Mouse (Mus musculus) embryo, embryonic 11.5 days (tissue): ENCODE data around the gene Cyth3.
A peak's percentile ranks its signal among the peaks of the same experiment; 100 is the strongest.

Experiments used
- DNase-seq: peaks from one replicate; pipeline ENCODE4 v3.0.0-alpha.2; 2012; ENCODE audit warnings: low read depth, low spot score

The Cyth3 gene

DNA sequence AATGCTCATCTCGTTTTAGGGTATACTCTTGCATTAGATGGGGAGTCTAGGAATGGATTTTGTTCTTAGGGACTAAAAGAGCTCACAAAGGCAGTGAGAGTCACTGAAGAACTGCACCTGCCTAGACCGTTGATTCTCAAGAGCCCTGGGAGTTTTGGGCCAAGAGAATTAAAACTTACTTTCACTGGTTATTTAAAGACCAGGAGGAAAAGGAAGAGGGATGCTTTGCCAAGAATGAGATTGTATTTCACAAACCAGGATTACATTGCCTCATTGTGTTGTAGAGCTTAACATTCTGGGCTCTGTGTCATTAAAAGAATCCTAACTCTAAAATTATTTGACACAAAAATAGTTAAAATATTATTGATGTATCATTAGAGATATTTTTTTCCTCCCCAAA is 43.3 kb downstream of the Cyth3 start:
- DNase-seq: no peak

DNA sequence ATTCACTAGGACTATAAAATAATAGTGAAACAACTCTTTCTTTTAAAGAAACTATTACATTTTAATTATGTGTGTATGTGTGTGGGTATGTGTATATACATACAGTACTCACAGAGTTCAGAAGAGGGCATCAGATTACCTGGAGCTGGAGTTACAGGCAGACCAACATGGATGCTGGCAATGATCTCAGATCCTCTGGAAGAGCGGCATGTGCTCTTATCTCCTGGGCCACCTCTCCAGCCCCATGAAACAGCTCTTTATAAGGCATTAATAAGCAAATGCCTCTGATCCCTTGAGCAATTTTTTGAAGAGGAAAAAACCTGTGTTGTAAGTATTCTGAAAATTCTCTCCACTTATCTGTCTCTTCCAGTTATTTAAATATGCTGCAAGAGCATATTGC is 43.8 kb downstream of the Cyth3 start:
- no peak for DNase-seq

DNA sequence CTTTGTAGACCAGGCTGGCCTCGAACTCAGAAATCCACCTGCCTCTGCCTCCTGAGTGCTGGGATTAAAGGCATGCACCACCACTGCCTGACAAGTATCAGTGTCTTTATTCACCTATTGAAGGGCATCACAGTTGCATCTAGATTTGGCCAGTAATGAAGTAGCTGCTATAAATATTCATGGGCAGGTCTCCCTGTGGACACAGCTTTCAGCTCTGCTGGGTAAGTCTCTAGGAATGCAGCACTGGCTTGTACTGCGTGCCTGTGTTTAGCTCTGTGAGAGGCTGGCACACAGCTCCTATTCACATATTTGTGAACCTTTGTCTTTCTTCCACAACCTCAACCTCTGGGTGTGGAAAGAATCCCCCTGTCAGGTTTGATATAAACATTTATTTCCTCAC is 46.6 kb downstream of the Cyth3 start:
- DNase-seq: no peak

DNA sequence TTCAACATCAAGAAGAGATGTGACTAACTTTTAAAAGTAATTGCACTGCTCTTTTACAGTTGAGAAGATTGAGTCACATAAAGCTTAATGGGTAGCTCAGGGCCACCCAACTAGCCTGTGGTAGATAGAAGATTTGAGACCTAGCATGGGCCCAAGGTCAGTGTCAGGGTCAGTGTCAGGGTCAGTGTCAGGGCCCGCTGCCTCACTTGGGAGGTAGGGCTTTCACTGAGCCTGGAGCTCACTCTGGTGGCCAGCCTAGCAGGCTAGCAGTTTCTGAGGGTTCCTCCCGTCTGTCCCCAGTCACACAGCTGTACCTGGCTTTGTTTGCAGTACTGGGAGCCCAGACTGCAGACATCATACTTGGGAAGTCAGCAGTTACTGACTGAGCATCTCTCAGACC is 47.1 kb downstream of the Cyth3 start:
- no peak for DNase-seq

DNA sequence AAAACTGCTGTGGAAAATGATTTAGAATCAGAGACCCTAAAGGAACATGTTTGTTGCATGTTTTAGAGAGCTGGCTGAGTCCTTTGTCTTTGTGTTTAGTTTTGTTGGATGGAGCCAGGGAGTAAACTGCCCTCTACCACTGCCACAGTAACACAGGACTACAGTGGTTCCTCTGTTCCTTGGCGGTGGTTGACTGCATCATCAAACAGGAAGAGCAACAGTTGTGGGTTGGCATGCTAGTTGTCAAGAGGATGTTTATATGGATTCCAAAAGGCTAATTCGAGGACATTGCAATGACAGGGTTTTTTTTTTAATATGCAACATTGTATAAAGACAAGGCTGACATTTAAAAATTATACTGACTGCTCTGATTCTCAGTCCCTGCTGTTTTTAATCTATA is 47.6 kb downstream of the Cyth3 start:
- DNase-seq: no peak

DNA sequence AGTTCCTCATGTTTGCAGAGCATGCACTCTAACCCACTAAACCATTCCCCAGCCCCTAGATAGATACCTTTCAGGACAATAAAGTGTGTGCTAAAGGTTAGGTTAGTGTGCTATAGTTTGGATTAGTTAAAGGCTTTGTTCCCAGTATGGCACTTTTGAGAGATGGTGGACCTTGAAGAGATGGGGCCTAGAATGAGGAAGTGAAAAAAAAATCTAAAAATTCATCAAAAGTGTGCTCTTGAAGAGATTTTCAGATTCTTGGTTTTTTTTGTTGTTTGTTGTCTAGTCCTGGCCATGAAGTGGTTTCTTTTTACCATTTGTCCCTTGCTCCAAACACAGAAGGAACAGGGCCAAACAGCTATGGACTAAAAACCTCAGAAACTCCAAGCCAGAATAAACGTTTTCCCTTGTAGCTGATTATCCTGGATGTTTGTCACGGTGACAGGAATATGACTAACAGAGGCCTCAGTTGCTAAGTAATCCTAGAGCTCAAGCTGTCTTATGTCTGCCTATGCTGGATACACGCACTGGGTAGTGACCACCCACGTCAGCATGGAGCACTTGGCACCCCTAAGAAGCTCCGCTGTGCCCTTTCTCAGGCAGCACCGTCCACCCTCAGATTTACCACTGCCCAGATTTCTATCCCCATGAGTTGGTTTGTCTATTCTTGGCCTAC is 48.6 kb downstream of the Cyth3 start:
- no peak for DNase-seq

DNA sequence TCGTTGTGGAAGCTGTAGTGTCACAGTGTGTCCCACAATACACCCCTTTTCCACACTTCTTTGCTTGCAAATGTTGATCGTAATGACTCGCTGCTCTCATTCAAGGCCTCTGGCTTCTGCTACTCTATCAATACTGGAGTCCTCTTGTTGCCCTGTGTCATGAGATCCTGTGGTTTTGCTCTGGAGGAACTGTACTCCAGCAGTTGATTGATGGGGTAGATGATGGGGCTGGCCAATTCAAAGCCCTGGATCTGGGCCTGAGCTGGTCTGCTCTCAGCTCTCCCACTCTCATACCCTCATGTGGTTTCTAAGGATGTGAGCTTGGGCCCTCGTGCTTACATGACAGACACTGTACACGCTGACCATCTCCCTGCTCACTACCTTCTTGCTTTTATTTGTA is 52.3 kb downstream of the Cyth3 start:
- no peak for DNase-seq

DNA sequence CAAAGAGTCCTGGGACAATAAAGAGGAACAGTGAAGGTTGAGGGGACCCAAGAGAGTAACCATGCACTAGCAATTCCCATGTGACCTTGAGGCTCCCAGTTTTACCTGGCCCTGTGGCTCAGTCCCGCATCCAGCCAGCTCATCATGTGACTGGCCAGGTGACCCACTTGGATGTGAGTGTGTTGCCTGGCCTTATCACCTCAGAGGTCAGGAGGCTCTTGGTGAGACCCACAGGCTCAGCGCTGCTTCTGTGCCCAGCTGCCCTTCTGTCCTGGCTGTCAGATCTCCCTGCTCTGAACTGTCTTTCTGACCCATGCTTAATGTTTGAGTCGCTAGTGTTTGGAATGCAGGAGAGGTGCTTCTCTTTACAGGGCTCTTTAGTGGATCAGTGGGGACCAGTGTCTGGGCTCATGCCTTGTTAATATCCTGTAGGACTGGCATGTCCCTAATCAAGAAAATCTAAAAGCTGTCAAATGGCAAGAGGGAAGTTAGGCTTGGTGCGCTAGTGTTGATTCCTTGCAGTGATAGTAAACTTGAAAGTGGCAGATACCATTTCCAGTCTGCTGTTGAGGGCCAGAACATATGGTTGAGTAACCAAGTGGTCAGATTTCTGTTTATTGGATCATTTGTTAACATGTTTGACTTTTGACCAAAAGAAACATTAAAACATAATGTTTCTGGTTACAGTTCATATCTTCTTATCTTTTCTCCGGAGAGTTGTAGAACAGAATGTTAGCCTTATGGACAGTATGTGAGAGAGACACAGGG is 54.2 kb downstream of the Cyth3 start:
- DNase-seq: no peak

DNA sequence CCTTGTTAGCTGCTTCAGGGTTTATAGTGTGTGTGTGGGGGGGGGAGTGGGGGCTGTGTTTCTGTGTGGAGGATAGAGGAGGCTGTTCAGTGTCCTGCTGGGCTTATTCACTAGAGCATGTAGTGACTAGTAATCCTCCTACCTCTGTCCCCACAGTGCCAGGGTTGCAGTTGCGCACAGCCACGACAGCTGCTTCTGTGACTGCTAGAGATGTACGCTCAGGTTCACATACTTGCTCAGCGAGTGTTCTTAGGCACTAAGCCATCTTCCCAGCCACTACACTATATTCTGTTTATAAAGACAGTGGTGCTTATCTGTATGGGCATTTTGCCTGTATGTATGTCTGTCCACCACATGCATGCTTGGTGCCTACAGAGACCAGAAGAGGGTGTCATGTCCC is 55.1 kb downstream of the Cyth3 start:
- no peak for DNase-seq

DNA sequence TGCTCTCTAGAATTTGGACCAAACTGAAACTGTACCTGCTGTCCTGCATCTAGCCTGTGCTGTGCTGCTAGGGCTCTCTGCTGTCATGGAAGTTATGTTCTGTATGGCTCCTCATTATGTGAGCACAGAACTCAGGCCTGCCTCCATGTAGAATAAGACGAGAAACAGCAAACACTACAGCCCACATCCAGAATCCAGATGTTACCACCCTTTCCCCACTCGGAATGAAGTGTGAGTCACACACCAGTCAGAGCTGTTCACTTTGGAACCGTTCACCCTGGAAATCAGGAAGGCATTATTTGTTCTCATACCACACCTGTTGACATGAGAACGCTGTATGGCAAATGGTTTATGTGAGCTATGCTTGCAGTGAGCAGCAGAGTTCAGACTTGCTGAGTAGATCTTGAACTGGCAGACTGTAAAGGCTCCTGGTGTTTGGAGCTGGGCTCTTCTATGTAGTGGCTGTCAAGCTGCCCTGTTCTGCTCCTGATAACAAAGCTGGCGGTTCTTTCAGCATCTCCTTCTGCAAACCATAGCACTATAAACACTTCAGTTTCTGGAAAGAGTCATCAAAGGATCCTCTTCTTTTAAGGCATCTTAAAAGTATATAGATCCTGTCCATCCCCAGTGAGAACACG is 56.5 kb downstream of the Cyth3 start:
- no peak for DNase-seq

DNA sequence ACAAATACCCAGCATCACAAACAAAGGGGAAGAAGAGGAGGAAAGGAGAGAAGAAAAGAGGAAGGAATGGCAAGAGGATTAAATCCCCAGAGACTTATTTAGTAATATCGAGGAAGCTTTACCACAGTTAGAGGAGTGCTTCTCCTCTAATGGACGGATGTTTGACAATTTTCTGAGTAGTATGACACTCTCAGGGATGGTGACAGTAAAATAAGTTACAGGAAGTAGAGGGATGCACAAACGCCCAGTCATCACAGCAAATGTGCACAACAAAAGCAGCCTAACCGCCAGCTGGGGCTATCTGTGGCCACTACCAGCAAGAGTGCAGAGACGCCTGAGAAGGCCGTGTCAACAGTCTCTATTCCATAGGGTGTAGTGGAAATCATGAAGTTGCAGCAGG is 57.4 kb downstream of the Cyth3 start:
- DNase-seq: no peak

DNA sequence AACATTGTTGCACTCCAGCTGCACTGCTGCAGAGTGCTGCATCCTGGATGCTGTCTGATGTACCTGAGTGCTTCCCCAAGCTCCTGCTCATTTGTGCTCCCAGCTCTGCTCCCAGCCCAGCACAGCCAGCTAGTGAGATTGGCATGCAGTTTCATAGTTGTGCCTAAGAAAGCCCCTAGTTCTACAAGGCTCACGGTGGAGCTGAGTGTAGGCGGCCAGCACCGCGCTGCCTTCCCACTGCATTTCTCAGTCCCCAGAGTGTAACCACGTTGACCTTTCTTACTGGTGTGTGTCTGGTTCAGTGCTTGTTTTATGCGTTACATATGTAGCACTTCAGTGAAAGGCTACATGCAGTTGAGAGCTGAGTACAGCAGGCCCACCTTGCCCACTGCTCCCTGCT is 61.4 kb downstream of the Cyth3 start:
- DNase-seq: no peak

DNA sequence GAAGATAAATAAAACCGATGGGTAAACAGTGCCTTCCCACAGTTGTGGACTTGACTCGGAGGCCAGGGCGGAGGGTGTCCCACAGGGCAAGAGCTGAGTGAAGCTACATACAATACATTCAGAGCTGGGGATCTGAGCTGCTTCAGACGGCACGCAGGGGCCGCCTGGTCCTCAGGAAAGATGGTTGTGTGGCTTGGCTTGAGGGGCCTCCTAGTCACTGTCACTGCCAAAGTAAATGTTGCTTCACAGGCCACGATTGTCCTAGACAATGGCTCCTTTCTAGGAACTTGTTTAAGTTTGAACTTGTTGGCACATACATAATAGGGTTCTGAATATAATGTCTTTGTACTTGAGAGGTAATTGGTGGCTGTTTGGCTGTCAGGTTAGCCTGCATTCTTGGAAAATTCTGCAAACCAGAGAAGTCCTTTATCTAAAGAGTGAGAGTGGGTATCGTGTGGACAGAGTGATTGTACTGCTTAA is 62.7 kb downstream of the Cyth3 start:
- DNase-seq: no peak

DNA sequence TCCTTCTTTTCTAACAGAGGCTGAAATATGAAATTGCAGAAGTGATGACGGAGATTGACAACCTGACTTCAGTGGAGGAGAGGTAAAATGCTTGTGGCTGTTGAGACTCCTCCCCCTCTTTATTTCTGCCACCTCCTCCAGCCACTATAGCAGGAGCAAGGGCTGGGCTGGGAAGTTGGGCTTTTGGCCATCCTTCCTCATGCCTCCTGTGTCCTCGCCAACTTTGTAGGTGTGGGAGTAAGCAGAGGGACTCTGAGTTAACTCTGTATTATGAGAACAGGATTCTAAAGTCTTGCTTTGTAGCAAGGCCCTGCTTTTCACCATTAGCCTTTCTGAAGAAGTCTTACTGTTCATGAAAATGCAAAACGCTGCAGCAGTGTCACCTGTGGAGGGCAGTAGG is 64.2 kb downstream of the Cyth3 start:
- DNase-seq: no peak

DNA sequence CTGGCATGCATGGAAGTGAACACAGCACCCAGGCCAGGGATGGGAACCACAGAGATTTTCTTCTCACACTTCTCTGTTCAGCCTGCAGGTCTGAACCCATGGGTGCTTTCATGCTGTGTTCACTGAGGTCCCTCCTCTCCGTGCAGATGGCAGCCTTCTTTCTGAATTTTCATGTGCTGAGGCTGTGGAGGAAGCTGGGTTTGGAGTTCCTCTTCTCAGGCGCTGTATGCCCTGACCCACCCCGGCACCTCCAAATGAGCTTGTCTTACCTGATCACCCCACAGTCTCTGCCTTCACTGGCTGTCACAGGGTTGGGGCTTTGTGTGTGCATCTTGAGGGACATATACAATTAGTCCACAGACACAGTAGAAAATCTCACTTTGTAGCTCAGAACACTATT is 65.3 kb downstream of the Cyth3 start:
- DNase-seq: no peak

DNA sequence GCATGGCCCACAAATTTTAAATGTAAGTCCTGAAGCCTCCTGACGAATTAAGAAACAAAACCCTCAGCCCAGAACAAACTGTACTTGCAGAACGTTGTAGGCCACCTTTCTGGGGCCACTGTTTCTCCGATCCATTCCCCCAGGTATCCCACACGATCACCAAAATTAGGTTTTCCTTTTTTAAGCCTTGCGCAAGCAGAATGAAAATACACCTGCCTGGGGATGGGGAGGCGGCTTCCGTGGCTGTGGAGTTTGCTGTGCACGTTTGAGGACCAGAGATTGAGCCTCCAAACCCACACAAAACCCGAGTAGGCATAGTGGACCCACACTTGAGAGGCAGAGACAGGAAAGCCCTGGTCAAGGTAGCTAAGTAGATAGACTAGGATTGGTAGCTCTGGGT is 68.1 kb downstream of the Cyth3 start:
- no peak for DNase-seq

DNA sequence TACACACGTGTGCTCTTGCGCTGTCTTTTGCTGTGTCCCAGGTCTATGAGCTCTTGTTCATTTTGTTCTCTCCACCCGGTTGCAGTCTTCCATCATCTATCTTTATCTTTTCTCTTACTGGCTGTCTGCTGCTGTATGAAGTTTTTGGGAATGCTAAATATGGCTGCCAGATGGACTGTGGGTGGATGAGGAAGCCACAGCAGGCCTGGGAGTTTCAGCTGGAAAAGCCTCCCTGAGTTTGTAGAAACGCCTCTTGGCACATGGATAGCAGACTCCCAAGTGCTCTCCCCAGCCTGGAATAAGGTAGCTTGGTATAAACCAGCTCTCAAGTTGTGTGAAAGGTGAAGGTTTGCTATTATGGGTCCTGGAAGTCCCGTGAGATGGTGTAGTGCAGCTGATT is 68.7 kb downstream of the Cyth3 start:
- no peak for DNase-seq

DNA sequence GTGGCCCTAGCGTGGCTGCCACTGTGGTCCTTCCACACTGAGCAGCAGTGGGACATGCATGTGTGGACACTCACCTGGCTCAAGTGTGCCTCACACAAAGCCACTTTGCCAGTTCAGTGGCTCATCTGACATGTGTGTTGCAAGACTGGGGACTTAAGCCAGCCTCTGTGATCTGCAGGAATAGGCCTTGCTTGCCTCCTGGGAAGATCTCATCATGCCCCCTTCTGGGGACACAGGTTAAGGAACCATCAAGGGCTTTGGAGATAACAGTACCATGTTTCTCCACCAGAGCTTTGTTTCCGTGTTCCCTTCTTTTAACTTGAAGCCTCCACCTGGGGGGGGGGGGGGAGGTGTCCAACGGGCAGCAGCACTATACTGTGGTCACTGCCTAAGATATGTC is 74.1 kb downstream of the Cyth3 start:
- peak; percentile 17 for DNase-seq

DNA sequence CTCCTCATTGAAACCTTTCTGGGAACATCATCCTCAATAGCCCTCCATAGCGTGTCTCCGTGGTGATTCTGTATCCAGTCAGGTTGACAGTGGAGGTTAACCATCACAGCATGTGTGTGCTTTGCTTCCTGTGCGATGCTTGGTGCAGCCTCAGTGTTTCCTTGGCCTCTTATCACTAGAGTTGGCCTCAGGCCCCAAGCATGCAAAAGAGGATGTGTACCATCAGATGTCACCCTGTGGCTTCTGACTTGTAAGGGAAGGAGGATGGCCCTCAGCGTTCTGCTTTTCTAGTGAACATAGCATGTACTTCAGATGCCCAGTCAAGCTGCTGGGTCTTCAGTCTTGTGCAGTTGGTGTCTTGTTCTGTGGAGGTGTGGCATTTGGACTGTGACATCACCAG is 76.2 kb downstream of the Cyth3 start:
- DNase-seq: no peak

DNA sequence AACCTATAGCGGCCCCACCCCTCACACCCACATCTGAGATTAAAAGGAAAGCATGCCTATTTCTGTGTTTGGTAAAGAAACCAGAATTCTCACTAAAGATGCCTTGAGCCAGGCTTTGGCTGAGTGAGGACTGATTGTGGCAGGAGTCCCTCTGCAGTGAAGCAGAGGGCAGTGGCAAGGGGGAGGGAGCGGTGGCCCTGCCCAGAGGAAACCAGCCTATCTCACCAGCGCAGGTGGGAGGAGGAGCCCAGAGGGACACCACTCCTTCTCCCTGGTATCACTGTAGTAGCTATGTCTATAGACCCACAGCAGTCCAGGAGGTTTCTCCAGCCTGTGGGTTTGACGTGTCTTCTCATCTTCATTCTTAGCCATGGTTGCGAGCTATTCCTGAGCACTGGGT is 78.0 kb downstream of the Cyth3 start:
- DNase-seq: no peak

DNA sequence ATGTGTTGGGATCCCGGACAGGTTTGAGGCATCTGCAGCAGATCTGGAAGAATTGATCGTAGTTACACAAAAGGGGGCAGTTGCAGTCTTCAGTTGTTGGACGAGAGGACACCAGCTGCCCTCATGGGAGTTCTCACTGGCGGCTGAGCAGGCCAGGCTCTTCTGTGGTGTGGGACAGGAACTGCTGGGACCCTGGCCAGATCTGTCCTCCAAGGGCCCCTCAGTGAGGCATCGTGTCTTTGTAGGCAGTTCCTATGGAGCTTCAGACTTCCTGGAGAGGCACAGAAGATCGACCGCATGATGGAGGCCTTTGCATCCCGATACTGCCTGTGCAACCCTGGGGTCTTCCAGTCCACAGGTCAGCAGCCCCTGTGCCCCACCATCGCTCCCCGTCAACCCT is 78.8 kb downstream of the Cyth3 start:
- no peak for DNase-seq

DNA sequence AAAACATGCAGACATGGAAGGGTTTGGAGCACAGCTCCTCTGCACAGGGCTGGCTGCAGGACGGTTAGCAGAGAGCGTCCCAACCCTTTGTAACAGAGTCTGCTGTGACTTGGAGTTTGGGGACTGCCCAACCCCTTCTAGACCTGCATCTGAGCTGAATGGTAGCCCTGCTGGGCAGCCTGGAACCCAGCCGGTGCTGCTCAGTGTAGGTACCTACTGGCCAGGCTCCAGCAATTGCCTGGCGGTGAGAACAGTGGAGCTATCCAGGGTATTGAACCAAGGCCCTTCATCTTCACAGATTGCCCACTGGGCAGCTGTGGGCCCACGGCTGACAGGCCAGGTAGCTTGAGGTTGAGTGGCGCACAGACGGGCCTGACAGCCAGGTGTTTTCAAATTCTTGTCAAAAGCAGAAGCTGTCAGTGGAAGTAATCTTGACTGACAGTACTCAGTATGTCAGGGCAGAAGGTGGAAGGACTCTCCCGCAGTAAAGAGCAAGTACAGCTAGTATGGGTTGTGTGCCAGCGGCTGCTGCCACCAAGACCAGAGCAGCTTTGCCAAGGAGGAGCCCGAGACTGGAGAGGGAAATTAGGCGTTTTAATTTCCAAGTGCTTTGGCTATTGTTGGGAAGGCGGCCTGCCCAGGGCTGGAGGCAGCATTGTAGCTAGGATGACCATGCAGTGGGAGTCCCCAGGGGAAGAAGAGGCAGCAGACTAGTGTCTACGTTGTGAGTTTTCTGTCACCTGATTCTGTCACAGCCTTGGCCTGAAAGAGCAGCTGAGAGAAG is 82.8 kb downstream of the Cyth3 start:
- DNase-seq: no peak
